Mouse (Mus musculus) cerebral cortex, adult 2 months (tissue): ENCODE data around the gene Jkamp.

ENCODE experiments used
- WGBS: fragments of 180-500 bp; shearing (Covaris S2); methylation state at CpG from one replicate; pipeline ENCODE4 v1.1.7; 2018; 5-methylcytosine and 5-hydroxymethylcytosine counted together

Jkamp gene

GRCm38 (mm10) chr12:72085329-72086165 lies at the start of gene Jkamp, which contains the start of gene L3hypdh:
Gene Jkamp, plus strand, starts transcription at chr12:72085589.
Gene L3hypdh, minus strand, starts transcription at chr12:72085439.
- under 1% methylated on average over 60 of the region's 60 CpGs for WGBS

DNA sequence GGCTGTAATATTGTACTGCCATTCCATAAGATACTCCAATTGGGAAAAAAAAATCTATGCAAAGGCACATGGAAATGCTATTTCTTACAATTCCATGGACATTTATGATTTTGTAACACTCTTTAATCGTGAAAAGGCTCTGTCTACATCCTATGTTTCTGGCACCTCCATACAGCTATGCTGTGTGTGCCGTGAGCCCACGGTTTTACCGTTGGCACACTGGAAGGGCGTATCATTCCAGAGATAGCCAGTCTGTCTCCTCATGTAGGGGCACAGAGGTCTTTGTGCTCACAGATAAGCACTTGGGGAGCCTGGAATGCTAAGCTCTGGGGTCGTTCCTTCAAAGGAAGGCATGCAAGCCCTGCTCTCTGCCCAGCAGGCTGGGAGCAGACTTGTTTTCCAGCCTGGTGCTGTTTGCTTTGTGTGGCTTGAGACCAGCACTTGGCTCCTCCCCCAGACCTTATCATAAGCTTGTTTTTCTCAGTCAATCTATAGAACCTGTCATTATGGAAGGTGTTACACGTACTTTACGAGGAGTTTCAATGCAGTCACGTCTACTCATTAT lies 49.2 kb upstream of the Jkamp start:
- 86% methylated on average over 9 of the region's 9 CpGs for WGBS

DNA sequence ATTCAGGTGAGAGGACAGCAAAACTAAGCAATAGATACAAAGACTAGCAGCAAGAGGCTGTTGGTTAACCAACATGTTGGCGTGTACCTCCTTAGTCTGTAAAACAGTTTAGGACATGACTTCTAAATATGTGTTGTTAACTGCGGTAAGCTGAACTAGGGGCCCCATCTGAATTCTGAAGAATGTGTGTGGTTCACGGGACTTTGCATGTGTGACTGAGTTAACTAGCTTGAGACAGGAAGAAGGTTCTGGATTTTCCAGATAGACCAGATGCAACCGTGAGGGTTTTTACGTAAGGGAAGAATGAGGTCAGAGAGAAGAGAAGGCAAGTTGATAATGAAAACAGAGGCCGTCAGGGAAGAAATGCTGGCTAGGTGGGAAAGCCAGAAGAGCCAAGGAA lies 48.3 kb upstream of the Jkamp start:
- WGBS, result 89% methylated on average over 6 of the region's 6 CpGs

DNA sequence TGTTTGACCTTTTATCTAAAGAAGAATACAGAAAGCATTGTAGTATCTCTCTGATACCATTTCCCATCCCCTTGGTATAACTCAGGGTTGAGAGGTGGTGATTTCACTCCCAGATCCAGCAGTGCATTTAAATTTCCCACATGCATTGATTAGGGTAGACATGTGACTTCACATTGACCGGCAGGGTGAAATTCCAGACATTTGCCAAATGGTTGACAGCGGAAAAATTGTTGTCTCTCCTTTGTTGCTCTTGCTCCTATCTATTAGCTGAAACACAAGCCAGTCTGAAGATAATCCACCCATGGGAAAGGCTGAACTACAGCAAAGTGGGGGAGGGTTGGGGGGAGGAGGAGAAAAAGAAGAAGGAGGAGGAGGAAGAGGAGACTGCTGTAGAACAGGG lies 46.5 kb upstream of the Jkamp start:
- WGBS, result 77% methylated on average over 2 of the region's 2 CpGs

- 62% methylated on average over 8 of the region's 8 CpGs for WGBS
These were observed 45.9 kb upstream of the Jkamp start for GRCm38 (mm10) chr12:72039501-72039900.

GRCm38 (mm10) chr12:72041238-72041637 lies 44.2 kb upstream of the Jkamp start:
- 97% methylated on average over 3 of the region's 3 CpGs for WGBS

GRCm38 (mm10) chr12:72047513-72047912 lies 37.9 kb upstream of the Jkamp start:
- 0% methylated on average over 2 of the region's 2 CpGs for WGBS

DNA sequence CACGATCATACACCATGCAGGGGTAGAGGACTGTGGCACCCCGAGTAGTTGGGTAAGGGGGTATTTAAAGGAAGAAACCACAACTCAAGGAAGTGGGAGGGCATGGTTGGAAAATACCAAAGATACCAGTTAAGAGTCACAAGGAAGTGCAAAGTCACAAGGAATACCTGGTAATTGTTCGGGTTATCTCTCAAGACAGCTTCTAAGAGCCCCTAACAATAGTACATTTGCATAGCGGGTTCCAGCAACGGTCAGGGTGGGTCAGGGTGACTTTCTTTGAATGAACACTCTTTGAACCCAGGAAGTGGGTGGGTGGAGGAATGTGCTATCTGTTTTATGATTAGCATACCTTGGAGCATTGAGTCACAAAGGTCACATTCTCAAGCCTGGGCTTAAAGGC lies 35.2 kb upstream of the Jkamp start:
- WGBS, result 91% methylated on average over 5 of the region's 5 CpGs

- 87% methylated on average over 4 of the region's 4 CpGs for WGBS
These were observed 34.6 kb upstream of the Jkamp start for GRCm38 (mm10) chr12:72050821-72051220.

- WGBS, result 79% methylated on average over 6 of the region's 6 CpGs
These were observed 32.8 kb upstream of the Jkamp start for GRCm38 (mm10) chr12:72052571-72052970.

GRCm38 (mm10) chr12:72053303-72053702 lies 32.1 kb upstream of the Jkamp start:
- WGBS, result 37% methylated on average over 6 of the region's 6 CpGs

DNA sequence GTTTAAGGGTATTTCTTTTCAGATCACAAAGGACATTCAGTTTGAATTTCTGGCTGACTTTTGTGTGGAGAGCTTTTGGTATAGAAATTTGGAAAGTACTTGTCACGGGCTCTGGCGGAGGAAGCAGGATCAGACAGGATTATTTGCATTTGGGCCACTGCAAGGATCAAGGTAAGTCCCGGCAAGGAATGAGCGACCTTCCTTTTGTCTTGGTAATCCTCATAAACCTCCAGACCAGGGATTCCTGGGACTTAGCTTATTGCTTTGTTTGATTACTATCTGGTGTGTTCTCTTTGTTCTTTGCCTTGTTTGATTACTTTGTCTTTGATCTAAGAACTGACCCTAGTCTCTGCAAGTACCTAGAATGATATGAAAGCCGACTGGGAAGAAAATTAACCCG lies 31.5 kb upstream of the Jkamp start:
- 62% methylated on average over 6 of the region's 6 CpGs for WGBS

DNA sequence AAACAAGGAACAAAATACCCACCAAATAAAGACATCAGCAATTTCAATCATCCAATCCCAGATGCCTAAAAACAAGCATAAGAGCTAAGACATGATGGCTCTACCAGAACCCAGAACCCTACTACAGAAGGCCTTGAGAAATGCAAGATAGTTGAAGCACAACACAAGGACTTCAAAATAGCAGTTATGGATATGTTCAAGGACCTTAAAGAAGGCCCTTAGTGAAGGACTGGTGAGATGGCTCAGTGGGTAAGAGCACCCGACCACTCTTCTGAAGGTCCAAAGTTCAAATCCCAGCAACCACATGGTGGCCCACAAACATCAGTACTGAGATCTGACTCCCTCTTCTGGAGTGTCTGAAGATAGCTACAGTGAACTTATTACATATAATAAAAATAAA lies 27.6 kb upstream of the Jkamp start:
- WGBS, result 98% methylated on average over 1 of the region's 1 CpGs

DNA sequence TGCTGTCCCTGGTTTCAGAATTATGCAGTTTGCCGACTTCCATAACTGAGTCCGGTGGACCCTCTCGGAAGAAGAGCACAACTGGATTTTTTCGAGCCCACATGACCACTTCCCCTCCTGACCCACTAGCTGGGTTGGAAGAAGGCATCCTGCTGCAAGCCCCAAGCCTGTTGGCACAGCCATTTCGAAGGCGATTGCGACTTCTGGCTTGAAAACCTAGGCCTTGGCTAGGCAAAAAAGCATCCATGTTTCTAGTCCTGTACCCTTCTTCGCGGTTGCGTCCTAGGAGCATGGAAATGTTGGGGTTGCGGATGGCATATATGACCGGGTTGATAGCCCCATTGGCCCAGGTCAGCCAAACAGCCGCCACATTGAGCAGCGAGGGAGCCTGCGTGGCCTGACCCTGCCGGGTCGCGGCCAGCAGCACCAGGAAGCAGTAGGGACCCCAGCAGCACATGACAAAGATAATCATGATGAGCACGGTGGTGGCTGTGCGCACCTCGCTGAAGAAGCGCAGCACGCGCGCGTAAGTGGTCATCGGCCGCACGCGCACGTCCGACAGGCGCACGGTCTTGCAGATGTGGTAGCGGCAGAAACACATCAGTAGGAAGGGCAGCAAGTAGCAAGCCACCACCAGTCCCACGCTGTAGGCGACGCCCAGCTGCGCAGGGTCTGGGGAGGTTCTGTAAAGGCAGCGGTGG lies 15.6 kb upstream of the Jkamp start:
- WGBS, result 10% methylated on average over 40 of the region's 40 CpGs

DNA sequence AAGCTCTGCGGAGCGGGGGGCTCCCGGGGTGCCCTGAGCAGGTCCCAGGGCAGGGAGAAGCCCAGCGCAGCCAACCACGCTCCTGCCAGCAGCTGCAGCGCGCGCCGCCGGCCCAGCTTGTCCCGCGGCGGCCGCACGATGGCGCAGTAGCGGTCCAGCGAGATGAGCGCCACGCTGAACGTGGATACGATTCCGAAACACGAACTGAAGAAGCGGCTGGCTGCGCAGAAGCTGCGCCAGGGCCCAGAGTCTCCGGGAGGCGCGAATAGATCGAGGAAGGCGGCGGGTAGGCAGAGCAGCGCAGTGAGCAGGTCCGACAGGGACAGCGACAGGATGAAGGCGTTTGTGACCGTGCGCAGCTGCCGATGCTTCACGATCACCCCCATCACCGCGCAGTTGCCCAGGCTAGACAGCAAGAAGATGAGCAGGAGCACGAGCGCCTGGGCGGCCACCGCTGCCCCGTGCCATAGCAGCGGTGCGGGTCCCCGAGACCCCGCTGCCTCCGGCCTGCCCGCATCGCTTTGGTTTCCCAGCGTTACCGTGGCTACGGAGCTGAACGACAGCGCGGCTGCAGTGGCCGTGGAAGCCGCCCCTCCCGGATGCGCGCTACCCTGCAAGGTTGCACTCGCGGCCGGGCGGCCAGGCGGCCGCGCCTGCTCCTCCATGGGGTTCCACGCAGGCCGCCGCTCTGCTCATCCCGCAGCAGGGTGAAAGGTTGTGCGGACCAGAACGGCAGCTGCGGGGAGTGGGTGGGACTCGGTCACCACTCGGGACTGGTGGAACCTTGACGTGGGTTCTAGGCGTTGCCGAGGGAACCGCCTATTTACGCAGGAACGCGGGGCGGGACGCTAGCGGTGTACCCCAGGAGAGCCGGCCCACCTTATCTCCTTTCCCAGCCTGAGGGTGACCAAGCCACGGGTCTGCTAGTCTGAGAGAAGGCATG lies 14.8 kb upstream of the Jkamp start, which contains the start of gene Gpr135:
Gene Gpr135 (minus strand): TSS at position 799 of the 943 bp plus-strand sequence.
- under 1% methylated on average over 94 of the region's 94 CpGs for WGBS

GRCm38 (mm10) chr12:72078248-72078647 lies 7.1 kb upstream of the Jkamp start:
- WGBS, result 97% methylated on average over 3 of the region's 3 CpGs

- 70% methylated on average over 3 of the region's 3 CpGs for WGBS
These were observed 3.4 kb upstream of the Jkamp start for GRCm38 (mm10) chr12:72081961-72082360.

GRCm38 (mm10) chr12:72082370-72082769 lies 3.0 kb upstream of the Jkamp start:
- 51% methylated on average over 18 of the region's 18 CpGs for WGBS

- 81% methylated on average over 9 of the region's 9 CpGs for WGBS
These were observed 2.1 kb upstream of the Jkamp start for GRCm38 (mm10) chr12:72083265-72083664.

DNA sequence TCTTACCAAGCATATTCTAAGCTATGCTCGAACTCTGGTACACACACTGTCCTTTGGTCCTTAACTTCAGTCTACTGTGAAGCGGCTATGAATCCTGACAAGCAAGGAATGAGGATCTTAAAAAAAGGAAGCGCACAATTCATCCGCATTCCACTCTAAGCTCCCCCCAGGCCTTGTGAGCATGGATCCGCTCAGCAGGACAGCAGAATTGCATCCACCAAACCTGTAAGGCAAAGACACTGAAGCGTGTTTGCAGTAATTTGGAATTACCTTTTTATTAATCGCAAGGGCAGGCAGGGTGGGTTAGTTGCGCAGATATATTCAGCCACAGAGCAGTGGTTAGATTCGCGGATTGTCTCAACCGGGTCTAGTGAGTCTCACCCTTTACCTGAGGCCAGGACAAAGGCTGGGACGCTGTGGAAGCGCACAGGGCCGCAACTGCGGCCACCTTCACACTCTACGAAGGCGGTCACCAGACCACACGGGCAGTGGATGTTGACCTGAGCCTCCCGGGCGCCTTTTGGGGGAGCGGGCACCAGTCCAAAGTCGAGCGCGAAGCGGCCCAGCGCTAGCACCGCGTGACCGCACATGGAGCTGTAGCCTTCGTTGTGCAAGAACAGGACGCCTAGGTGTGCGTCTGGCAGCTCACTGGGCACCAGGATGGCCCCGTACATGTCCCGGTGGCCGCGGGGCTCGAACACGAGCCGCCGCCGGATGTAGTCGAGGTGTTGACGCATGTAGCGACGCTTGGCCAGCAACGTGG lies 947 bp upstream of the Jkamp start:
- 13% methylated on average over 46 of the region's 46 CpGs for WGBS

- WGBS, result under 1% methylated on average over 31 of the region's 31 CpGs
These were observed 413 bp upstream of the Jkamp start for GRCm38 (mm10) chr12:72085024-72085328.
